Mouse (Mus musculus) T-cell, adult 66 days (primary cell): ENCODE measurements around the gene Mapk8ip2. TPM values are rescaled to one million over a fixed set of nuclear protein-coding genes. Genes with fewer than 3 reads are reported as not detected.

Experiments
- total RNA-seq, 2 experiments: library from RNA; stranded (reverse); gene quantifications; 3 replicates in 1 of 2; 4 replicates in 1 of 2; pipeline ENCODE4 v1.2.4; 2023

Mapk8ip2 gene
- under 1 TPM in 1 of 2 experiments, not detected in 1; 0.12 TPM for total RNA-seq

GRCm38 (mm10) chr15:89453865-89454478, at the start of gene Mapk8ip2:
TSS of gene Mapk8ip2 (plus strand) at chr15:89453913.

GRCm38 (mm10) chr15:89410118-89410517, 43.6 kb upstream of the Mapk8ip2 start, which contains the start of gene Syce3:
TSS of gene Syce3 (minus strand) at chr15:89410503.

GRCm38 (mm10) chr15:89425711-89426121, 28.0 kb upstream of the Mapk8ip2 start, which contains the start of gene Cpt1b:
TSS of gene Cpt1b (minus strand) at chr15:89425863.

GRCm38 (mm10) chr15:89429352-89430221, 24.1 kb upstream of the Mapk8ip2 start, which contains the start of the genes C730034F03Rik, Gm44502 and Chkb:
TSS of gene C730034F03Rik (plus strand) at chr15:89429589.
TSS of gene Gm44502 (minus strand) at chr15:89429696.
TSS of gene Chkb (minus strand) at chr15:89429908.

GRCm38 (mm10) chr15:89477091-89477491, 23.4 kb downstream of the Mapk8ip2 start, which contains the start of gene Arsa:
TSS of gene Arsa (minus strand) at chr15:89477425.

GRCm38 (mm10) chr15:89498961-89499688, 45.4 kb downstream of the Mapk8ip2 start, which contains the start of gene Shank3:
TSS of gene Shank3 (plus strand) at chr15:89499623.

Other genes with a start within 250 kb of the Mapk8ip2 start
- gene Ppp6r2, start 242.4 kb upstream of the Mapk8ip2 start, total RNA-seq, result 10 to 100 TPM; 41.2 to 45.4 TPM
- 100 to 1,000 TPM; 419 to 453 TPM for gene Sbf1, start 138.6 kb upstream of the Mapk8ip2 start, total RNA-seq
- not detected for gene Adm2, start 131.2 kb upstream of the Mapk8ip2 start, total RNA-seq
- gene Miox, start 119.5 kb upstream of the Mapk8ip2 start, total RNA-seq, result not detected
- 10 to 100 TPM; 39.9 to 50.1 TPM for gene Lmf2, start 98.3 kb upstream of the Mapk8ip2 start, total RNA-seq
- gene Ncaph2, start 98.2 kb upstream of the Mapk8ip2 start, total RNA-seq, result 100 to 1,000 TPM; 111 to 131 TPM
- 10 to 100 TPM; 23.7 to 25.2 TPM for gene Sco2, start 80.1 kb upstream of the Mapk8ip2 start, total RNA-seq
- under 1 TPM; 0.65 to 0.76 TPM for gene Tymp, start 76.9 kb upstream of the Mapk8ip2 start, total RNA-seq
- not detected for gene Odf3b, start 74.6 kb upstream of the Mapk8ip2 start, total RNA-seq
- gene Klhdc7b, start 69.0 kb upstream of the Mapk8ip2 start, total RNA-seq, result under 1 TPM; 0.20 to 0.30 TPM
- gene Syce3, start 43.4 kb upstream of the Mapk8ip2 start, total RNA-seq, result not detected
- gene Cpt1b, start 28.1 kb upstream of the Mapk8ip2 start, total RNA-seq, result 1 to 10 TPM; 4.0 to 6.2 TPM
- gene C730034F03Rik, start 24.3 kb upstream of the Mapk8ip2 start, total RNA-seq, result 10 to 100 TPM in 1 of 2 experiments, 1 to 10 TPM in 1; 8.1 to 10.1 TPM
- gene Gm44502, start 24.2 kb upstream of the Mapk8ip2 start, total RNA-seq, result under 1 TPM in 1 of 2 experiments, not detected in 1; 0.68 TPM
- gene Chkb, start 24.0 kb upstream of the Mapk8ip2 start, total RNA-seq, result 100 to 1,000 TPM; 150 to 159 TPM
- 10 to 100 TPM; 13.5 to 15.3 TPM for gene Arsa, start 23.5 kb downstream of the Mapk8ip2 start, total RNA-seq
- 1 to 10 TPM in 1 of 2 experiments, under 1 TPM in 1; 0.86 to 2.1 TPM for gene Shank3, start 45.7 kb downstream of the Mapk8ip2 start, total RNA-seq
- gene Acr, start 114.4 kb downstream of the Mapk8ip2 start, total RNA-seq, result not detected
- 1 to 10 TPM; 1.0 to 3.3 TPM for gene Rabl2, start 138.0 kb downstream of the Mapk8ip2 start, total RNA-seq